Mouse (Mus musculus) cerebellum, adult 2 months (tissue): ENCODE data around the gene Ddx11.

Source experiments
- CTCF ChIP-seq: fragments of 200-500 bp; IDR thresholded peaks from 2 replicates; pipeline ENCODE4 v1.5.1; 2011; ENCODE audit warnings: low read depth, mild to moderate bottlenecking, control low read depth, low read length, moderate library complexity, borderline replicate concordance; ENCODE audit not compliant: insufficient read depth
- POLR2A ChIP-seq: fragments of 200-500 bp; IDR thresholded peaks from 2 replicates; pipeline ENCODE4 v1.6.1; 2011; ENCODE audit warnings: low read length, control low read depth, borderline replicate concordance; ENCODE audit not compliant: insufficient read depth

GRCm38 (mm10) chr17:66130371-66130770, 7.1 kb downstream of the Ddx11 start:
- TF ChIP-seq CTCF: no peak
- TF ChIP-seq POLR2A: no peak
